Mouse (Mus musculus) CH12.LX (cell line): ENCODE results near the gene Tm9sf2.
A peak's percentile ranks its signal among the peaks of the same experiment; 100 is the strongest.

Experiments used
- CTCF ChIP-seq, 2 experiments: IDR thresholded peaks in 1 of 2; conservative IDR thresholded peaks in 1 of 2; 2 replicates each; pipeline ENCODE4 v1.5.1; 2011 to 2012; ENCODE audit warnings: low read depth in 2 of 2, low read length in 2 of 2, improper control_type of control experiment in 1 of 2, inconsistent platforms in 1 of 2, mild to moderate bottlenecking in 1 of 2, moderate library complexity in 1 of 2
- E2F4 ChIP-seq: IDR thresholded peaks from 2 replicates; pipeline ENCODE4 v1.6.1; 2011; ENCODE audit warnings: low read depth, low read length, improper control_type of control experiment; ENCODE audit not compliant: insufficient replicate concordance
- MAX ChIP-seq: IDR thresholded peaks from 2 replicates; pipeline ENCODE4 v1.6.1; 2011; ENCODE audit warnings: low read length, improper control_type of control experiment
- RCOR1 ChIP-seq: conservative IDR thresholded peaks from 2 replicates; pipeline ENCODE4 v1.6.1; 2012; ENCODE audit warnings: low read depth, mild to moderate bottlenecking, inconsistent platforms, low read length, improper control_type of control experiment

- TF ChIP-seq MAX, result no peak
- no peak for TF ChIP-seq RCOR1
- peak; percentile 86 to 92 for TF ChIP-seq CTCF (conservative IDR thresholded peaks at IDR 0.05 in 1 of 2, IDR thresholded peaks at IDR 0.05 in 1 of 2; ENCODE audit: low read depth in 2 of 2, low read length in 2 of 2)
- no peak for TF ChIP-seq E2F4
Observed at GRCm38 (mm10) chr14:122190941-122191510, 84.2 kb downstream of the Tm9sf2 start.
